Mouse (Mus musculus) brain, embryonic 14.5 days (tissue): Measurements from ENCODE around the gene Tarsl2. TPM values are rescaled to one million over a fixed set of nuclear protein-coding genes. Genes with fewer than 3 reads are reported as not detected.

ENCODE experiments used
- DNase-seq: peaks from one replicate; pipeline ENCODE4 v3.0.0-alpha.2; 2011; ENCODE audit warnings: low read depth
- CTCF ChIP-seq: fragments of 200-500 bp; IDR thresholded peaks from 2 replicates; pipeline ENCODE4 v1.5.1; 2012; ENCODE audit warnings: inconsistent platforms, mild to moderate bottlenecking, moderate library complexity, borderline replicate concordance; ENCODE audit not compliant: insufficient read depth, insufficient read length; ENCODE audit errors: extremely low read depth
- POLR2A ChIP-seq: fragments of 200-500 bp; IDR thresholded peaks from 2 replicates; pipeline ENCODE4 v1.6.1; 2012; ENCODE audit warnings: mild to moderate bottlenecking, inconsistent platforms, borderline replicate concordance; ENCODE audit not compliant: poor library complexity, insufficient read depth, insufficient read length, severe bottlenecking; ENCODE audit errors: extremely low read depth
- polyA plus RNA-seq: library from polyadenylated mRNA; depleted of rRNA; stranded (reverse); fragments of >200 nt; gene quantifications from 2 replicates; pipeline ENCODE4 v1.2.3, GENCODE M21; 2012; rRNA removed

Gene Tarsl2
- polyA plus RNA-seq, 1 experiment = 12.2 TPM

- DNase-seq = peak; percentile 94
Measured at GRCm38 (mm10) chr7:65693301-65693821, 48.7 kb downstream of the Tarsl2 start.

DNA sequence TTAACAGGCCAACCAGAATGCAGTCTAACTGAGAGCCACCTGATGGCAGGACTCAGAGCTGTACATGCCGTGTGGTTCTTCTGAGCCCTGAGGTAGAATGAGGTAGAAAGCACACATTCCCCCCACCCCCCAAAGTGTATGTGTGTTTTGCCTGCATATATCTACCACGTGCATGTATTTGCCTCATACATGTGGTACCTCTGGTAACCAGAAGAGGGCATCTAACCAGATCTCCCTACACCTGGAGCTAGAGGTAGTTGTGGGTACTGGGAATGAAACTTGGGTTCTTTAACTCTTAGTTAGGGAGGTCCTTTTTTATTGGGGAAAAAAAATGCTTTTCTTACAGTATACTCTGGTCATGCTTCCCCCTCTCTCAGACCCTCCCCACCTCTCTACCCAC is 51.8 kb downstream of the Tarsl2 start:
- TF ChIP-seq CTCF (peak; percentile 42; the same call in 1 of the 2 replicates), POLR2A (no peak)
- no peak for DNase-seq

More at GRCm38 (mm10) chr7:65693301-65693821, 48.7 kb downstream of the Tarsl2 start:
- TF ChIP-seq POLR2A = peak; percentile 86
- no peak for TF ChIP-seq CTCF

DNA sequence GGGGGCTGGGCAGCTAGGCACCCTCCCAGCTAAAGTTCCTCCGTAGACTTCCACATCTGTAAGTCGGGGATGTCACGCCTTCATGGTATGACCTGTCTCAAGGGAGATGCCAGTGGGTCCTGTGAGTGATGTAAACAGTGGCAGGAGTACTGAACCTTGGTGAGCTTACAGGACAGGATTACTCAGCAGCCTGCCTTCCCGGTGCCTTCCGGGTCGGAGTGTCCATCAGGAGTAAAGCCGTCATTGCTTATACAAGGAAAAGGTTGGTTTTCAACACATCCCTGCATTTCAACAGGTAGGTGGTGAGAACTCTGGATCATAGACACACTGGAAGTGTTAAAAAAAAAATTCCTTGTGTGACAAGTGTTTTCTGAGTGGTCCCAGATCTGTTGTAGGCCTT is 57.4 kb downstream of the Tarsl2 start:
- DNase-seq = no peak

GRCm38 (mm10) chr7:65704818-65705242 is 60.1 kb downstream of the Tarsl2 start:
- no peak for TF ChIP-seq POLR2A
- peak; percentile 98 for TF ChIP-seq CTCF
- peak; percentile 90 for DNase-seq

More for the DNA sequence above, 57.4 kb downstream of the Tarsl2 start:
- no peak for TF ChIP-seq CTCF
- TF ChIP-seq POLR2A = no peak

DNA sequence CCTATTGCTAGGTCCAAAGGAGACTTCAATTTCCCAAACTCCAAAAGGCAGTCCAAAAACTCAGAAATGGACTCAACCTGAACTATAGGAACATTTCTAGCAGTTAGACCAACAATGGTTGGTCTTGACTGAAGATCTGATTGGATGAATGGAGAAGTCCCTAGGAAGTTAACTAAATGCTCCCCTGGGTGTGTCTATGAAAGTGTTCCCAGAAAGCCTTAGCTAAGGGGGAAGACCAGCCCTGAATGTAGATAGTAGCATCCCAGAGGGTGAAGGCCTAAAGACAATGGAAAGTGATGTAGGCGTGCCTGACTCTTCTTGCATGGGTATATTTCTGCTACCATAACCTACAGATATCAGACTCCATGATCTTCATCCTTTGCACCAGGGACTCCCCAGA is 63.8 kb downstream of the Tarsl2 start:
- TF ChIP-seq POLR2A (no peak), CTCF (no peak)
- DNase-seq = no peak

DNA sequence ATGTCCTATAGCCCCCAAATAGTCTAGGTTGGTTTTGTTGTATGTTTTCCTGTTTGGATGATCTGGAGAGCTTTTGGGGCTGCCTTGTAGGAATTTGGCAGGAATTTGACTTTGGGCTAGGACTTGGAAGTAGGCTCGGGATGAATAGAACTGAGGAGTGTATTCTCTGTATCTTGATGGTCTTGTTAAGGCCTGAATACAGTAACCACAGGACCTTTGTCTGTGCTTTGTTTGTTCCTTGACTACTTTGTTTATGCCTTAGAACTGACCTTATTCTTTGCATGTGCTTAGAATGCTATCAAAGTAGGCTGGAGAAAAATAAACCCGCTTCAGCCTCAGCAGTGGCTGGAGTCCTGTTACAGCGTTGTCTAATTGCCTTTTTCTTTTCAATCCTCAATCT is 65.6 kb downstream of the Tarsl2 start:
- no peak for DNase-seq
- TF ChIP-seq POLR2A = no peak
- TF ChIP-seq CTCF = no peak

DNA sequence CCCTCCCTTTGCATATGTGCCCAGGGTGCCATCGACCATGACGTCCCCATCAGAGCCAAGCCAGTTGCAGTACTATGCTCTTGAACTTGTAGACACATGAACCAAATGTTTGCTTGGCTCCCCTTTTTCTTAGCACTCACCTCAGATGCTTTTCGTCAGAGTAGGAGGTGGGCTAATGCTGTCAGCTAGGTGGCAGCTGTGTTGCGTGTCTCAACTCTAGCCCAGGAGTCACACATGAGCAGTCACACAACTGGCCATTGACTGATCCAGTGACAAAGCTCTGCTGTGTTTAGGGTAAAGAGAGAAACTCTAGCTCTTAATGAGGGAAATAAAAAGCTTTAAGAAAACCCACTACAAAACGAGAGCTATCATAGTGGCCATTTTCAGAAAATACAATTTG is 69.1 kb downstream of the Tarsl2 start:
- peak; percentile 9; the same call in 1 of the 2 replicates for TF ChIP-seq CTCF
- TF ChIP-seq POLR2A = no peak
- peak; percentile 16 for DNase-seq

DNA sequence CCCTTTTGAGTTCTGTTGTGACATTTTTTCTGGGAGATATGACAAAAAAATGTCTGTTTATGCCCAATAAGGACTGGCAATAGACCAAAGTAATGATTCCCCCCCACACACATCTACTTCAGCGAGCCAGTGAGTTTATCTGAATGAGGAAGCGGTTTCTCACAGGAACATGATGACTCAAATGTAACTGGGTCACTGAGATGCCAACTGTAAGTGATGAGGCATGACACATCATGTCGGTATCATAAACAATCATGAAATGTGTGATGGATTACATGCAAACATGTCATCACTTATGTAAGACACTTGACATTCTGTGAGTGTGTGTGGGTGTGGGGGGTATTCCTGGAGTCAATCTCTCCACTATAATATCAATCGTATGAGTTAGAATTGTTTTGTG is 69.6 kb downstream of the Tarsl2 start:
- DNase-seq = peak; percentile 31
- no peak for TF ChIP-seq POLR2A
- no peak for TF ChIP-seq CTCF

DNA sequence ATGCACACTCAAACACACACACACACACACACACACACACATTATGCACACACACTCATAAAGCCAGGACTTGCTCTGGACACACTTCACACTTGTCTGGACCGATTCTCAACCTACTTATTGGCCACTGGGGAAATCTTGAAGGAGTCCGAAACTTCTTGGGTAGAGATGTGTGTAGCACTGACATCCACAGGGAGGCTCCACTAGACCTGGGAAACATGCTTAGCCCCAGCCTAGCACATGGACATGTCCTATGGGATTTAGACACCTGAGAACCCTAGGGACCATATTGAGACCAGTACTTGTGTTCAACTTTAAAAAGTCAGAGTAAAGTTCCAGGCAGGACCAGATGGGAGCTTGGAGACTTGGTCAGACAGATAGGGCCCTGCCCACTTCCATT is 89.3 kb downstream of the Tarsl2 start:
- TF ChIP-seq CTCF (peak; percentile 24; the same call in 1 of the 2 replicates), POLR2A (no peak)

DNA sequence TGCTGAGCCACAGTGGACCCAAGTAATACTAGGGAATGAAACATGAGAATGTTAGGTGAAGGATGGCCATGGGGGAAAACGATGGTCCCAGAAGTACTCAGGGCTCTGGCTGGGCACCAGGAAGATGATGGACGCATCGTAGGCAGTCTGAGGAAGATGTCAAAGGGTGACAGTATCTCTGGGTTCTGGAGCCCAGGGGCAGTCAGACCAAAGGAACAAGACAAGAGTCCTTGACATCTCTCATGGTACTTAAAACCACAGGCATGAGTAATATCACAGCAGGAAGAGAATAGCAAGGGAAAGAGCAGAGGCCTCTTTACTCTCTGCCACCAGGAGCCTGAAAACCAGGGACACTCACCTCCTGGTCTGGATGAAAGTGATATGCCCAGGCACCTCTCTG is 90.6 kb downstream of the Tarsl2 start:
- no peak for DNase-seq
- no peak for TF ChIP-seq POLR2A
- TF ChIP-seq CTCF = no peak

More for the DNA sequence above, 89.3 kb downstream of the Tarsl2 start:
- DNase-seq = peak; percentile 28

GRCm38 (mm10) chr7:65737286-65738040 is 92.8 kb downstream of the Tarsl2 start:
- no peak for DNase-seq
- TF ChIP-seq POLR2A (no peak), CTCF (no peak)

Other genes with a start within 250 kb of the Tarsl2 start
- gene Tjp1, start 117.1 kb upstream of the Tarsl2 start, polyA plus RNA-seq = 29.6 and 44.8 TPM in 2 replicates
- 104 and 170 TPM in 2 replicates for gene Tm2d3, start 46.3 kb downstream of the Tarsl2 start, polyA plus RNA-seq
- gene Pcsk6, start 216.8 kb downstream of the Tarsl2 start, polyA plus RNA-seq = 3.8 and 6.5 TPM in 2 replicates